Mouse (Mus musculus) hindbrain, postnatal 0 days (tissue): Measurements from ENCODE around the gene Mcub. TPM values are rescaled to one million over a fixed set of nuclear protein-coding genes. Genes with fewer than 3 reads are reported as not detected.

Experiments
- ATAC-seq: fragments of 200-750 bp; cut with Nextera tagmentation; 2 replicates; pipeline ENCODE4 v1.8.0; 2017; ENCODE audit warnings: mild to moderate bottlenecking, moderate TSS enrichment, moderate library complexity
- DNase-seq: peaks from one replicate; pipeline ENCODE4 v3.0.0-alpha.2; 2015; ENCODE audit warnings: low spot score
- H3K27ac ChIP-seq: fragments of 300-500 bp; sonication (generic); 2 replicates; pipeline ENCODE4 v1.5.1; 2014; ENCODE audit warnings: mild to moderate bottlenecking
- H3K27me3 ChIP-seq: fragments of 300-500 bp; sonication (generic); 2 replicates; pipeline ENCODE4 v1.6.1; 2014; ENCODE audit warnings: low read length, mixed read lengths; ENCODE audit not compliant: insufficient read depth
- H3K36me3 ChIP-seq: fragments of 300-500 bp; sonication (generic); 2 replicates; pipeline ENCODE4 v1.6.1; 2014; ENCODE audit warnings: low read length, mixed read lengths; ENCODE audit not compliant: insufficient read depth
- H3K4me1 ChIP-seq: fragments of 300-500 bp; sonication (generic); 2 replicates; pipeline ENCODE4 v1.6.1; 2014; ENCODE audit warnings: antibody characterized with exemption, low read length, mixed read lengths; ENCODE audit not compliant: insufficient read depth
- H3K4me2 ChIP-seq: fragments of 300-500 bp; sonication (generic); 2 replicates; pipeline ENCODE4 v1.6.1; 2014; ENCODE audit warnings: low read depth, mild to moderate bottlenecking, low read length, moderate library complexity, mixed read lengths
- H3K4me3 ChIP-seq: fragments of 300-500 bp; sonication (generic); 2 replicates; pipeline ENCODE4 v1.5.1; 2014; ENCODE audit warnings: low read length
- H3K9ac ChIP-seq: fragments of 300-500 bp; sonication (generic); replicated peaks from 2 replicates; pipeline ENCODE4 v1.6.1; 2014; ENCODE audit warnings: mild to moderate bottlenecking, low read length, moderate library complexity, mixed read lengths
- H3K9me3 ChIP-seq: fragments of 300-500 bp; sonication (generic); 2 replicates; pipeline ENCODE4 v1.6.1; 2016; ENCODE audit warnings: low read length, mixed read lengths
- CTCF ChIP-seq: IDR thresholded peaks from 2 replicates; pipeline ENCODE4 v1.5.1; 2016; ENCODE audit warnings: antibody characterized with exemption, control low read depth, low read depth
- WGBS: fragments of 180-500 bp; shearing (Covaris S2); extraction: QIAGEN DNeasy Blood & Tissue Kit; methylation state at CpG from one replicate; pipeline ENCODE4 v1.1.7; 2014; 5-methylcytosine and 5-hydroxymethylcytosine counted together
- polyA plus RNA-seq: library from polyadenylated mRNA; unstranded; fragments of >200 nt; fragmentation: Nextera tagmentation; extraction: Ambion mirVana; gene quantifications from 2 replicates; pipeline ENCODE4 v1.2.1, GENCODE M21; 2015
- total RNA-seq: library from RNA; depleted of rRNA; stranded (reverse); fragments of >200 nt; gene quantifications from 2 replicates; pipeline ENCODE4 v1.2.3, GENCODE M21; 2014; rRNA removed

The Mcub gene
- total and polyA plus RNA-seq, 2 experiments from 2014 or later: 3.4 to 6.6 TPM

DNA sequence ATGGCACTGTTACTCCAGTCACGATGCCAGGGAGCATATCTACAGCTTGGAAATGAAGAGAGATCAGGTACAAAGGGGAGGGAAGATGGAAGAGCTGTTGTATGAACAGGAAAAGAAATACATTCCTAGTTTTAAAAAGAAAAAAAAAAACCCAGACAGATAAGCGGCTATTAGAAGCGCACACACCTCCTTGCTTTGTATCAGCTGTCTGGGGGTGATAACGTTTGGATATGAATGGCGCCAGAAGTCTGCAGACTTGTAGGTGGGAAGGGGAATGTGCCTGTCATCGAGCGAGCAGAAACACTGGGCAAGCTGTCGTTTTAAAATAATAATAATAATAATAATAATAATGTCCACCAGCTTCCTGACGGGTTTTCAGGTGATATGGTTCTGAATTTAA lies 84.4 kb downstream of the Mcub start:
- DNase-seq: no peak
- no peak for ATAC-seq
- no peak for TF ChIP-seq CTCF
- WGBS: 89% methylated on average over 9 of the region's 9 CpGs
- Histone ChIP-seq H3K27ac (no peak overlapping the region), H3K36me3 (peaks cover 6% of the 10 kb centered on the region; the same call in 1 of the 2 replicates), H3K4me2 (no peak overlapping the region), H3K4me3 (no peak overlapping the region), H3K9ac (no peak overlapping the region), H3K27me3 (no peaks in the 10 kb centered on the region), H3K4me1 (no peaks in the 10 kb centered on the region), H3K9me3 (no peaks in the 10 kb centered on the region)

DNA sequence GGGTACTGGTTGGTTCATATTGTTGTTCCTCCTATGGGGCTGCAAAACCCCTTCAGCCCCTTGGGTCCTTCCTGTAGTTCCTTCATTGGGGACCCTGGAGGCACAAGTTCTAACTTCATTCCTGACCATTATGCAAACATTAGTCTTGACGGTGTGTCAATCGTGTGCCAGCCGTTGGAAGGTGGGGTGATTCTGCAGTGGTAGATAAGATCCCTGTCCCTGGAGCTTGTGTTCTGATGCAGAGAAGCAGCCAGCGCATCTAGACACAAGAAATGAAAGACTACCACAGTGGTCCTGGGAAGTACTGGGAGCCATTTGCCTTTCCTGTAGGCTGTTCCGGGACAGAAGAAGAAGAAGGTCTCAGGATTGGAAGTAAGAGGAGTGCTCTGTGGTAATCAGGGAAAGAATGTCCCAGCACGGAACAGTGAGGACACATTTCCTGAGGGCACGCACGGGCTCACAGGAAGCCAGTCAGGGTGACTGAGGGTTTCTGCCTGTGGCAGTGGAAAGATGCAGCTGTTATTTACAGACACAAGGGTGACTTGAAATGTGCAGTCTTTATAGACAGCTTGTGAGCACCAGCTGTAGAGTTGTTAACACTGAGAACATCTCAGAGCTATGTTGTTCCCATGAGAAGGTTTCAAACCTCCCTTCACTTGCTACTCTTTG lies 88.9 kb downstream of the Mcub start:
- H3K9ac ChIP-seq: no peak overlapping the region
- WGBS: 89% methylated on average over 8 of the region's 8 CpGs
- peaks cover 9% of the 10 kb centered on the region for H3K4me1 ChIP-seq
- H3K27ac ChIP-seq: no peak overlapping the region
- no peak overlapping the region for H3K4me3 ChIP-seq
- H3K4me2 ChIP-seq: no peak overlapping the region
- ATAC-seq: no peak
- no peaks in the 10 kb centered on the region for H3K9me3 ChIP-seq
- DNase-seq: no peak
- no peak for TF ChIP-seq CTCF
- H3K27me3 ChIP-seq: no peaks in the 10 kb centered on the region
- no peaks in the 10 kb centered on the region for H3K36me3 ChIP-seq

DNA sequence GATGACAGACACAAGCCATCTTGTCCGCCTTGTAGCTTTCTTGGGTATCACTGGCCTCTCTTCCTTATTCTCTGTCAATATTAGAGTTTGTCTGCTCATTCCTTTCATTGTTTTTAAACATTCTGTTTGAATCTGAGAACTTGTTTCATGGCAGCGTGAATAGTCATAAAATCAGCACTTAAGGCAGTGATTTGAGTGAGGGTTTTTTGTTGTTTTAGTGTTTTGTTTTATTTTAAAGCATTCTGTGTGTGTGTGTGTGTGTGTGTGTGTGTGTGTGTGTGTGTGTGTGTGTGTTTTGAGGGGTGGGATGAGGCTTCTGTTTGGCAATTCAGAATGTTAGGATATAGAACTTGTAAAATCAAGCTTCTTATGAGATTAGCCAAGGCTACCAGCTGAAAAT lies 90.1 kb downstream of the Mcub start:
- Histone ChIP-seq H3K4me3 (no peak overlapping the region), H3K9me3 (no peaks in the 10 kb centered on the region), H3K4me2 (peak overlapping the region; percentile 96; the same call in 1 of the 2 replicates), H3K27ac (no peak overlapping the region), H3K27me3 (no peaks in the 10 kb centered on the region), H3K36me3 (no peaks in the 10 kb centered on the region), H3K9ac (no peak overlapping the region), H3K4me1 (peaks cover 9% of the 10 kb centered on the region)
- no peak for ATAC-seq
- TF ChIP-seq CTCF: no peak
- DNase-seq: no peak
- WGBS: 70% methylated on average over 2 of the region's 2 CpGs

DNA sequence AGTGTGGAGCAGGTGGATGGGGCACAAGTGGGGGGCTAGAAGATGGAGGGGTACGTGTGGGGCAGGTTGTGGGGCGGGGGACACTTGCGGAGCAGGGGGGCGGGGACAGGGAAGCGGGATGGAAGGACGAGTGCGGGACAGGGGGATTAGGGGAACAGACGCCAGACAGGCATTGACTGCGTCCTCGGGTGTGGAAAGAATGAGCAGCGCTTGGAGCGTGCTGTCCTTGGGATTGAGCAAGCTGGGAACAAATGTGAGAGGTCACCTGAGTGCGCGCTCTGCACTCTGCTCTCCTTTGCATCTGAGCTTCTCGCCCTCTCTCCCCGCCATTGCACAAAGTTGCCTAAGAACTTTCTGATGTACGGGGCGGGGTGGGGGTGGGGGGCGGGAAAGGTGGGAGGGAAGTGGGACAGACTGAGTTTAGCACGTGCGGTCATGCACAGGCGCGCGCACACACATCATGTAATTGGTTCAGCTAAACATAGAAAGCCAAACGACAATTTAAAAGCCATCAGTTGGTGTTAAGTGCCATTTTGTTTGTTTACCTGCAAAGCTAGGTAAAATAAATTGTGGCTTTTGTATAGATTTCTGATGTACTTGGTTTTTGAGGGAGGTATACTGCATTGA lies 90.8 kb downstream of the Mcub start:
- Histone ChIP-seq H3K36me3 (no peaks in the 10 kb centered on the region), H3K4me1 (peaks cover 9% of the 10 kb centered on the region), H3K4me2 (peak overlapping the region; percentile 96), H3K27ac (peak overlapping the region; percentile 79; the same call in 1 of the 2 replicates), H3K27me3 (no peaks in the 10 kb centered on the region), H3K9ac (peak overlapping the region; percentile 79), H3K4me3 (peak overlapping the region; percentile 76), H3K9me3 (no peaks in the 10 kb centered on the region)
- peak; percentile 54 for ATAC-seq
- TF ChIP-seq CTCF: no peak
- DNase-seq: peak; percentile 40
- 1% methylated on average over 24 of the region's 25 CpGs for WGBS

DNA sequence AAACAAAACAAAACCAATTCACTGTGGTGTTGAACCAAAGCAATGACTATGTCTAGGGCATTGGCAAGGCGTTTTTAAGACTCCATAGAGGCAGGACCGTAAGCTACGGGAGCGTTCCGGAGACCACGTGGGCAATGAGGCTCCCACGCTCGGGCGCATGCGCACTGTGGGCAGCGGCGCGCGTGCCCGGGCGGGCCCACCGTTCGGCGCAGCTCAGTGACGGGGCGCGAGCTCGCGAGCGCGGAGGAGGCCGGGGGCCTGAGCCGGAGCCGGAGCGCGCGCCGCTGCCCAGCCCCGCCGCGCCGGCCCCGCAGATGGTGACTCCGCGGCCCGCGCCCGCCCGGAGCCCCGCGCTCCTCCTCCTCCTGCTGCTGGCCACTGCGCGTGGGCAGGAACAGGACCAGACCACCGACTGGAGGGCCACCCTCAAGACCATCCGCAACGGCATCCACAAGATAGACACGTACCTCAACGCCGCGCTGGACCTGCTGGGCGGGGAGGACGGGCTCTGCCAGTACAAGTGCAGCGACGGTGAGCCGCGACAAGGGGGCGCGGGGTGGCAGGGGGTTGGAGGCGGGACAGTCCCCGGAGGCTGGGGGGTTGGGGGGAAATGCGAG lies 91.5 kb downstream of the Mcub start, which contains the start of gene Pla2g12a:
Pla2g12a (plus strand) TSS at position 202 of the 617 bp plus-strand sequence.
- Histone ChIP-seq H3K27ac (peak within 1 kb of the TSS; percentile 79), H3K4me2 (peak within 1 kb of the TSS; percentile 96), H3K27me3 (no peaks in the 10 kb centered on the region), H3K36me3 (no peaks in the 10 kb centered on the region), H3K9me3 (no peaks in the 10 kb centered on the region), H3K4me1 (peaks cover 9% of the 10 kb centered on the region), H3K4me3 (peak within 1 kb of the TSS; percentile 76), H3K9ac (peak within 1 kb of the TSS; percentile 79)
- ATAC-seq: peak; percentile 95
- WGBS: under 1% methylated on average over 64 of the region's 66 CpGs
- peak; percentile 97 for DNase-seq
- peak; percentile 46; the same call in 1 of the 2 replicates for TF ChIP-seq CTCF

DNA sequence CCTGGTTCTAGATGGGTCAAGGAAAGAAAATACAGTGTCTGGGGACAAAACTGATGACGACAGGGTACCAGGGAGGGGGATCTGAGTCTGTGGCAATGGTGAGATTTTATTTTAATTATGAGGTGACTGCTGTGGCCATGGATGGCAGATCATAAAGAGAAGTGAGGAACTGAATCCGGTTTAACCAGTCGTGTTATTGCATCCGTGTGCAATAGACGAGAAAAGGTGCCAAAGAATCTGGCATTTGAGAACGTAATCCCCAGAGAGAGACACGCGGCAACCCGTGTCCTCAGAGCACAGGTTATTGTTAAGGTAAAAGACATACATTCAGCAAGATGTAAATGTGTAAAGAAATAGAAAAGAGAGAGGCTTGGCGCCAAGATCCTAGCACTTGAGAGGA lies 92.7 kb downstream of the Mcub start:
- H3K4me1 ChIP-seq: peaks cover 9% of the 10 kb centered on the region
- no peaks in the 10 kb centered on the region for H3K27me3 ChIP-seq
- H3K9me3 ChIP-seq: no peaks in the 10 kb centered on the region
- no peak overlapping the region for H3K4me2 ChIP-seq
- no peak overlapping the region for H3K4me3 ChIP-seq
- 85% methylated on average over 10 of the region's 10 CpGs for WGBS
- ATAC-seq: no peak
- TF ChIP-seq CTCF: no peak
- no peak overlapping the region for H3K27ac ChIP-seq
- no peaks in the 10 kb centered on the region for H3K36me3 ChIP-seq
- DNase-seq: no peak
- H3K9ac ChIP-seq: no peak overlapping the region

Other genes with a start within 250 kb of the Mcub start
- 1.2 and 1.3 TPM in 2 replicates for gene Egf, start 214.9 kb downstream of the Mcub start, total RNA-seq
- 1.2 and 1.9 TPM in 2 replicates for gene Egf, start 214.9 kb downstream of the Mcub start, polyA plus RNA-seq
- gene Lrit3, start 166.2 kb downstream of the Mcub start, total RNA-seq: not detected in 2 replicates
- gene Lrit3, start 166.2 kb downstream of the Mcub start, polyA plus RNA-seq: 0.06 TPM in 1 of 2 replicates, not detected in the other
- 0.11 and 0.52 TPM in 2 replicates for gene Rrh, start 147.6 kb downstream of the Mcub start, total RNA-seq
- gene Rrh, start 147.6 kb downstream of the Mcub start, polyA plus RNA-seq: 0.33 and 0.41 TPM in 2 replicates
- gene Gar1, start 138.8 kb downstream of the Mcub start, total RNA-seq: 1.7 and 5.1 TPM in 2 replicates
- 37.0 and 37.3 TPM in 2 replicates for gene Gar1, start 138.8 kb downstream of the Mcub start, polyA plus RNA-seq
- gene Cfi, start 134.3 kb downstream of the Mcub start, total RNA-seq: 0.22 TPM in 1 of 2 replicates, not detected in the other
- gene Cfi, start 134.3 kb downstream of the Mcub start, polyA plus RNA-seq: 0.33 and 0.55 TPM in 2 replicates
- 28.5 and 31.3 TPM in 2 replicates for gene Pla2g12a, start 91.6 kb downstream of the Mcub start, total RNA-seq
- gene Pla2g12a, start 91.6 kb downstream of the Mcub start, polyA plus RNA-seq: 52.9 and 53.3 TPM in 2 replicates
- gene Casp6, start 68.8 kb downstream of the Mcub start, total RNA-seq: 5.0 and 10.6 TPM in 2 replicates
- gene Casp6, start 68.8 kb downstream of the Mcub start, polyA plus RNA-seq: 17.5 and 25.3 TPM in 2 replicates
- gene Sec24b, start 91.3 kb upstream of the Mcub start, total RNA-seq: 34.8 and 39.7 TPM in 2 replicates
- 22.1 and 34.0 TPM in 2 replicates for gene Sec24b, start 91.3 kb upstream of the Mcub start, polyA plus RNA-seq
- gene Col25a1, start 161.3 kb upstream of the Mcub start, total RNA-seq: 15.7 and 17.8 TPM in 2 replicates
- gene Col25a1, start 161.3 kb upstream of the Mcub start, polyA plus RNA-seq: 3.9 and 4.2 TPM in 2 replicates